Mouse (Mus musculus): ENCODE results near the gene A930004D18Rik.

A930004D18Rik gene

GRCm38 (mm10) chr2:18053243-18053950, 15.9 kb upstream of the A930004D18Rik start:
- DNase-seq (ENCODE audit: low spot score): no peak

DNA sequence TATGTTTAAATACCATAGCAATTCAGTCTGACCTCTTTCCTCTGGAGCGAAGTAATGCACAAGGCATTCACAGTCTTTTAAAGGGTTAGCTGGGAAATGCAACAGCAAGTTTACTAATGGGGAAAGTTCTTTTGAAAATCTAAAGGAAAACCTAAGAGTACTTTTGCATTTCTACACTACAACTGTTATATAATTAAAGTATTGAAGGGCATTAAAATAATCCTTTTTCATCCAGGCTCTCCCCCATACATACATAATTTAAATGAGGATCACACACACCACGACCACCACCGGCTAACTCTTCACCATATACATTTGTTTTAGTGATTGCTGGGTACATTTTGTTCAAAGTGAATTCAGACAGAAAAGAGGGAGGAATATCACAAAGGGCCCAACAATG, 15.0 kb upstream of the A930004D18Rik start:
- DNase-seq (ENCODE audit: low spot score): no peak

GRCm38 (mm10) chr2:18051831-18052170, 14.3 kb upstream of the A930004D18Rik start:
- no peak for DNase-seq (ENCODE audit: low spot score)

DNA sequence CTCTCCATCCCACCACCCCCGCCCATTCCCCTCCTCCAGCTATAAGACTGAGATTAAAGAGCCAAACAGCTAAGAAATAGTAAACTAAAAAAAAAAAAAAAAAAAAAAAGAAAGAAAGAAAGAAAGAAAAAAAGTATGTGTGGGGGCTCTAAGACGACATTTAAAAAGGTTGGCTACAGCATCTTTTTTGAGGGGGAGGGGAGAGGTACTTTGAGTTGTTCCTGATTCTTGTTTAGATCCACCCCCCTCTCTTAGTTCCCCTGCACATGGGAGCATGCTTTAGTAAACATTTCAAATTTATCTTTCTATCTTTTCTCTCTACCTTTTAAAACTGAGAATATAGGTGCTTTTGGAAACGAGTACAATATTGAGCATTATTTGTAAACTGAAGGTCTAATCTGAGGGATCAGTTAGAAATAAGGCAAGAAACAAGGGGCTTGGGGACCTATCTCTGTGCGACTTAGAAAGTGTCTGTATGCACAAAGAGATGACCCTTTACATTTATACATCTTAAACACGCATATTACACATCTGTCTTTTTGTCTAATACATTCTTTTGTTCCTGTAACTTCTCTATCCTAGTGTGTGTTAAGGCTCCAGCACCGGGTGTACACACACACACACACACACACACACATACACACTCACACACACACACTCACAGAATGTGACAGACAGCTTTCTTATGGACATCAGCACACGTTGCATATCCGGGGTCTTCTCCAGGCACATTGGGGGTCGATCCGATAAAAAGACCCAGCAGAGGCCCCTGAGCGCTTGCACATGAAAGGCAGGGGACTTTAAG, 13.7 kb upstream of the A930004D18Rik start:
- no peak for DNase-seq (ENCODE audit: low spot score)

GRCm38 (mm10) chr2:18050541-18050985, 13.0 kb upstream of the A930004D18Rik start:
- no peak for DNase-seq (ENCODE audit: low spot score)

- DNase-seq (ENCODE audit: low spot score): no peak
These were observed 12.5 kb upstream of the A930004D18Rik start for GRCm38 (mm10) chr2:18050018-18050417.

DNA sequence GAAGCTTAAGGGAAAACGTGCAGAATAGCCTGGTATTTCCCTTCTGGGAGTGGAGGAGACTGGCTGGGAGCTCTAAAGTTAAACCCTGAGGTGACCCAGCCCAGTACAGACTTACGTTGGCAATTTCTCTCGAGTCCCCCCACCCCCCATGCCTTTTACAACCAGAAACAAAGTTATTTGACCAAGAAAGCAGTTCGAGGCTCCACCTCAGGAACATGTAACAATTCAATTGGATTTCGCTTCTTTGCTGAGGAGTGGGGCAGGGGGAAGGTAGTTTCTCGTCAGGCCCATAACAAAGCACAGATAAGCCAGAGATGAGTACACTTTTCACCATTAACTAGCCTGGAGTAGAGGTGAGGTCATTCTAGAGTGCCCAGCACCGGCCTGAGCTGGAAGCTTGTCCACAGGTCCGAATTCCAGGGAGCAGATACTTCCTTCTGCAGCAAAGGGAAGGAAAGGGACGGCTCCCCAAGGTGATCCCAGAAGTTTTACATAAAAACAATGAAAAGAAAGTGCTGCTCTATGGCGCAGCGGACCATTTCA, 11.8 kb upstream of the A930004D18Rik start:
- no peak for DNase-seq (ENCODE audit: low spot score)

DNA sequence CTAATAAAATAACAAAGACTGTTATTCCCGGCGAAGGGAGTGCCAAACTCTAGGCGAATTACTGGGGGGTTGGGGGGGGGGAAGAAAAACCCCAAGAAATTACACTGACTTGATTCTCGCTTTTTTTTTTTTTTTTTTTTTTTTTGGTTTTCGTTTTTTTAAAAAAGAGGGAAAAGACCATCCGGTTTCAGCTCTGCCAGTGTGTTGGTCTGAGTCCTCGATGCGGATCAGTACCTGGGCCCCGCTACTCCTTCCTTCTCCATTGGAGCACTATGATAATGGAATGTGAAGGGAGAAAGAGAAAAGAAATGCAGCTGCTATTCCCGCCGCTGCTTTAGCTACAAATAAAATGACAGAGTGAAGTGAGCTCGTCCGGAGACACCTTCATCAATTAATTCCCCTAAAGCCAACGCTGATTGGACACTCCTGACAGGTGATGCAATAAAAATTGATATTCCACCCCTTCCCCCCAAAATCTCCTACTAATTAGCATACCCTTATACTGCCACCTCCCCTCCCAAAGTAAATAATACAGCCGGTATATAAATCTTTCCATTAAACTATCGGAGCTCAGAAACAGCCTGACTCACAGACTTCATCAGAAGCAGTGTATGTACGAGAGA, 11.0 kb upstream of the A930004D18Rik start, which contains the start of gene Skida1:
TSS of gene Skida1 (minus strand) at position 599 of the 623 bp plus-strand sequence.
- DNase-seq (ENCODE audit: low spot score): no peak

DNA sequence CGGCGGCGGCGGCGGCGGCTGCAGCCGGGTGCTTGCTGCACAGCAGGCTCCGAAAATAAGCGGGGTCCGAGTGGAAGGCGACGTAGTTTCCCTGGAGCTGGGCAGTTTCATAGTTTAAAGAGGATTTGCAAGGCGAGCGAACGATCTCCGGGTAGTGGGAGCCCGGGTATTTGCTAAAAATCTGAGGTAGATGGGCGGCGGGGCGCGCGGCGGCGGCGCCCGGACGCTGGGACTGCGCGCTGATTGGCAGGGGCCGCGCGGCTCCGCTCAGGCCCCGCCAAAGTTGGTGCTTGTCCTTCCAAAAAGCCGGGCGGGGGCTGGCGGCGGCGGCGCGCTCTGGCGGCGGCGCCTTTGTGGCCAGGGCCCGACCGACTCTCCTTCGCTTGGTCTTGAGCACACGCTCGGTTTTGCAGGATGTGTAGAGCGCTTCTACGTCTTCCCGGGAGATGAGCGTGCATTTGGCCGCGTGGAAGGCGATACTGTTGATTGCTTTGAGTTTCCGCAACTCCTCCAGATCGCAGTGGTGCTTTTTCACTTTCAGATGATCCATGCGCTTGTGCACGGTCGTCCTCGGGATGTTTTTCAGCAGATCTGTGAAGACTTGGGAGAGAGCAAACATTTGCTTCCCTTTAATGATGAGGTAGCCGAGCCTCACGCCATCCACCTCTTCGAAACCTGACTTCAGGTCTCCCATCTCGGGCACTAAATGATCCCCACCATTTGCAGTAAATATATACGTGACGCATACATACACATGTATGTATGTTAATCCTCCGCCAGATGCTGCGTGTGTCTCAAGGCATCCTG, 10.3 kb upstream of the A930004D18Rik start:
- DNase-seq (ENCODE audit: low spot score): peak; percentile 62

DNA sequence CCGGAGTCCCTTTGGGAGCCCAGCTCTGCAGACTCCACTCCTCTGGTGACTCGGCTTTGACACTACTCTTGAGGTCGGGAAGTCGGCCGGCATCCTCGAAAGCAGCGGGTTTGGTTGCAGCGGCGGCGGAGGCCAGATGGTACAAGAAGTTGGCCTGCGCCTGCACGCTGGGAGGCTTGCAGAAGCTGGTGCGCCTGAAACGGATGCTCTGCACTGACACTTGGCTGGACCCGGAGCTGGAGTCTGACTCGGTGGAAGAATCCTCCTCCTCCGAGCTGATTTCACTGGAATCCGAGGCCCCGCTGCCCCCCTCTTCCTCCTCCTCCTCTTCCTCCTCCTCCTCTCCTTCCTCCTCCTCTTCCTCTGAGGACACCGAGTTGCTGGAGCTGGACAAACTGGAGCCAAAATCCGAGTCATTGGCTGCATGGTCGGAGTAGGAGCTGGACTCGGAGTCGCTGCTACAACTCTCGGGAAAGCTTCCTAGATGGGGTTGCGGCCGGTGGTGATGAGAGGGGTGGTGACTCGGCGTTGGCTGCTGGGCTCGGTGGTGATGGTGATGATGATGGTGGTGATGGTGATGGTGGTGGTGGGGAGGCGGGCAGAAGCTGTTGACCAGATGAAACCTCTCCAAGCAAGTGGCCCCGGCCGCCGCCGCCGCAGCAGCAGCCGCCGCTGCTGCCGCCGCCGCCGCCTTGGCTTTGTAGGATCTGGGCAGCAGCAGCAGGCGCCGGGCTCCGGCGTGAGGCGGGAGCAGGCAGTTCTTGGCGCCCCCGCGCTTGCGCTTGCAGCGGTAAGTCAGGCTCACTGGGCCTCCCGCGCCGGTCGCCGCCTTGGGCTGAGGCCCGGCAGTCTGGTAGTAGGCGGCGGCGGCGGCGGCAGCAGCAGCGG, 9.5 kb upstream of the A930004D18Rik start:
- peak; percentile 62 for DNase-seq (ENCODE audit: low spot score)

DNA sequence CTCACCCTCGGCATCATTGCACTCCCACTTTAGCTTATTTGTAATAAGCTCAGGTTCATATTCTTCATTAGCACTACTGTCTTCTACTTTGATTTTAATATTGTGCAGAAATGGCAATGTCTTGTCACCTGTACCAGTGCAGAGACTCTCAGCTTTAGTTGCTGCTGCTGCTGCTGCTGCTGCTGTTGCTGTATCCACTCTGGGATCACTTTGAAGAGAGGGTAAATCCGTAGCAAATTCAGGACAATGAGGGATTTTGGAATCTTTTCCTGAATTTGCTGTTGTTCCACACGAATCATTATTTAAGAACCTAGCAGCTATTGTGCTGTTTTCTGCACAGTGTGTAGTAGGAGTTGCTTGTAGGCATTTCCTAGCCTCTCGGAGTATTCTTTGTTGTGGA, 8.6 kb upstream of the A930004D18Rik start:
- no peak for DNase-seq (ENCODE audit: low spot score)

DNA sequence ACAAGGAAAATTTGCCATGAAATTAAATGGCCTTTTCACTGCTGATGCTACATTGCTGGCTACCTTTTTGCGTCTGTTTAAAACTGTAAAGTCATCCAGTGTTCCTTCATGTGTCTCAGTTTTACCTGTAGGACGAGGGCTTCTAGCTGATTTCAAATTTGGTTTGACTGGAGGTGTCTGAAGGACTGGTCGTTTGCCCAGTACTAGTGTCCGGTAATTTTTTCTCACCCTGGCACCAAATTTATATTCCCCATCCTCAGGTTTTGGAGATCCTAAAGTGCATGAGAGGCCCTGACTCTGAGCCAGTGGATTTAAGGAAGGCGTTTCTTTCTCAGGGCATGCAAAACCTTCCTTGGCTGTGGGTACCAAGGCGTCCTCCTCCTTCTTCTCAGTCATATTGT, 8.2 kb upstream of the A930004D18Rik start:
- DNase-seq (ENCODE audit: low spot score): no peak

DNA sequence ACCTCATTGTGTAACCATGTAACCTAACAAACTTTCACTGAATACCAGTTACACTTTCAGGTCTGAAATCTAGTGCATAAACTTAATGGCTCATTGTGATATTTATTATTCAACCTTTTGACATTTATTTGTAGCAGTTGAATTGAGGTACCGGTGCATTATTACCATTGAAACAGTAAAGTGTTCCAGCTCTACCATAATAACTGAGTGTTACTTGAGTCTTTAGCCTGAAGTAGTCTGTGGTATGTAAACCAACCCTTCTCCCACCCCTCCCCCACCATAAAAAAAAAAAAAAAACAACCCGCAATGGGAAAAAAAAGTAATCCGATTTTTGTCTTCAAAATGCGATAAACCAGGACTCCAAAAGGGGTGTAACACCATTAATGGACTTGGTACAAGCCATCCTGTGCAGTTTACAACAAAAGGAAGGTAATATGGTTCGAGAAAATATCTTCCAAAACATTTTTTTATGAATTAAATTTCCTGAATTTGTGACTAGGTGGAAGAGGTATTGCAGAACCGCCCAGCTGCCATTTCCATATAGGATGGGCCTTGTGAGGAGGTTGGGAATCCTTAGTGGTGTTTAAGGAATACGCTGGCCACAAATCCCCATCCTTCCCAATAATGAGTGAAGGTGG, 7.7 kb upstream of the A930004D18Rik start:
- no peak for DNase-seq (ENCODE audit: low spot score)

GRCm38 (mm10) chr2:18041199-18041885, 3.8 kb upstream of the A930004D18Rik start:
- no peak for DNase-seq (ENCODE audit: low spot score)

DNA sequence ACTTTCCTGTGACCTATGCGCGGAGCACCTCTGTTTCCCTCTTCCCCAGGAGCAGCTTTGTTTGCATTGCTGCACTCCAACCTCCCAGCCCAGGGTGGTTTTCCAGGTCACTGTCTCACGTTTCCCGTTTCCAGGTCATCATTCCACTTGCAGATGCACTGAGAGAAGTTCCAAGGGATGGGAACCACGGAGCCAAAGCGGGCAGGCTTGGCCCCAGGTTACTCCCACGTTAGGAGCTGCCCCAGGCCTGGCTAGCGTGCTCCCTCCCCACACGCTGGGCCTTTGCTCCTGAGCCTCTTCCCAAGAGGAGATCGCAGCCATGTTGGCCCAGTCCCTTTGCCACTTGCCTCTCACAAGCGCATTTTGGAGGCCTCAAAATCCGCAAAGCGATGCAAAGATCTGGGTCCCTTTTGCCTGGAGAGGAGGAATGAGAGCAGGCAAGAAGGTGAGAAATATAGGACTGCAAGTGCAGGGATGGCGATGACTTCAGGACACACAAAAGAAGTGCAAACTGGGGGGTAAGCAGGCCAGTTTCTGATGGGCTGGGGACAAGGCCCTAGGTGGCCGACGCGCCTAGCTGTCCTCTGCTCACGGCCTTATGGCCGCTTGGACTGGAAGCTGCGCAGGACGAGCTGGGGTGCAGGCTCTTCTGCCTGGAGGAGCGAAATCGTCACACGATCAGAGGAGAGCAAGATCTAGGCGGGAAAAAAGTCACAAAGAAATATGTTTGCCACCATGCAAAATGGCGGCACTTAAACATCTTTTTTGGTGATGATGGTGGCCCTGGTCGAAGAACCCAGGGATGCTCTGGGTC, 3.0 kb upstream of the A930004D18Rik start:
- DNase-seq (ENCODE audit: low spot score): no peak

- no peak for DNase-seq (ENCODE audit: low spot score)
These were observed 2.2 kb upstream of the A930004D18Rik start for GRCm38 (mm10) chr2:18039566-18040290.

GRCm38 (mm10) chr2:18038895-18039371, 1.4 kb upstream of the A930004D18Rik start:
- DNase-seq (ENCODE audit: low spot score): no peak

Data from ovary, postnatal 10 days (tissue).